Mouse (Mus musculus): ENCODE measurements at regions not wholly inside any gene's neighbourhood (a gene's known extent, or its start where the extent isn't known, plus 50 kb on each side); places are given as distances from the start of the nearest gene placed in this dataset.
"Not testable (repeated sequence)": the region's sequence is repeated elsewhere in the genome, so short reads cannot be mapped to it uniquely, and the experiment has no call there.

- Histone ChIP-seq H3K4me1 (ENCODE audit: control insufficient read depth, insufficient read depth, low read length) (peaks cover 17% of the 10 kb centered on the region), H3K4me3 (ENCODE audit: insufficient read depth, low read length) (no peak overlapping the region), H3K27ac (ENCODE audit: insufficient read depth, low read length) (no peak overlapping the region)
- TF ChIP-seq POLR2A (IDR thresholded peaks at IDR 0.05; ENCODE audit: low read depth, low read length): no peak
- TF ChIP-seq CTCF (IDR thresholded peaks at IDR 0.05; ENCODE audit: borderline replicate concordance, insufficient read depth, low read length): no peak
Observed at GRCm38 (mm10) chr8:126868831-126869463, 76.7 kb downstream of the Tomm20 start.

- H3K27ac ChIP-seq (ENCODE audit: insufficient read depth, low read length): no peak overlapping the region
- no peak overlapping the region for H3K4me3 ChIP-seq (ENCODE audit: insufficient read depth, low read length)
- peaks cover 12% of the 10 kb centered on the region; the same call in 1 of the 2 replicates for H3K4me1 ChIP-seq (ENCODE audit: control insufficient read depth, insufficient read depth, low read length)
- no peak for TF ChIP-seq POLR2A (IDR thresholded peaks at IDR 0.05; ENCODE audit: low read depth, low read length)
- TF ChIP-seq CTCF (IDR thresholded peaks at IDR 0.05; ENCODE audit: borderline replicate concordance, insufficient read depth, low read length): no peak
Observed at GRCm38 (mm10) chr8:126867121-126867988, 78.3 kb downstream of the Tomm20 start.

GRCm38 (mm10) chr8:126864314-126864948 lies 81.2 kb downstream of the Tomm20 start:
- H3K4me1 ChIP-seq (ENCODE audit: control insufficient read depth, insufficient read depth, low read length): peaks cover 12% of the 10 kb centered on the region; the same call in 1 of the 2 replicates
- H3K27ac ChIP-seq (ENCODE audit: insufficient read depth, low read length): no peak overlapping the region
- no peak overlapping the region for H3K4me3 ChIP-seq (ENCODE audit: insufficient read depth, low read length)
- TF ChIP-seq POLR2A (IDR thresholded peaks at IDR 0.05; ENCODE audit: low read depth, low read length): no peak
- no peak for TF ChIP-seq CTCF (IDR thresholded peaks at IDR 0.05; ENCODE audit: borderline replicate concordance, insufficient read depth, low read length)

- not testable (repeated sequence) for H3K4me3 ChIP-seq (ENCODE audit: insufficient read depth, low read length); H3K27ac ChIP-seq (ENCODE audit: insufficient read depth, low read length); H3K4me1 ChIP-seq (ENCODE audit: control insufficient read depth, insufficient read depth, low read length)
Observed at GRCm38 (mm10) chr8:126863661-126864060, 82.0 kb downstream of the Tomm20 start.

- no peak for TF ChIP-seq CTCF (IDR thresholded peaks at IDR 0.05; ENCODE audit: borderline replicate concordance, insufficient read depth, low read length)
- TF ChIP-seq POLR2A (IDR thresholded peaks at IDR 0.05; ENCODE audit: low read depth, low read length): no peak
- Histone ChIP-seq H3K4me3 (ENCODE audit: insufficient read depth, low read length) (no peak overlapping the region), H3K27ac (ENCODE audit: insufficient read depth, low read length) (no peak overlapping the region), H3K4me1 (ENCODE audit: control insufficient read depth, insufficient read depth, low read length) (no peaks in the 10 kb centered on the region)
Observed at GRCm38 (mm10) chr8:126861754-126862153, 83.9 kb downstream of the Tomm20 start.

- Histone ChIP-seq H3K4me3 (ENCODE audit: insufficient read depth, low read length) (no peak overlapping the region), H3K27ac (ENCODE audit: insufficient read depth, low read length) (no peak overlapping the region), H3K4me1 (ENCODE audit: control insufficient read depth, insufficient read depth, low read length) (no peaks in the 10 kb centered on the region)
- no peak for TF ChIP-seq POLR2A (IDR thresholded peaks at IDR 0.05; ENCODE audit: low read depth, low read length)
- TF ChIP-seq CTCF (IDR thresholded peaks at IDR 0.05; ENCODE audit: borderline replicate concordance, insufficient read depth, low read length): no peak
Observed at GRCm38 (mm10) chr8:126860630-126861029, 85.0 kb downstream of the Tomm20 start.

GRCm38 (mm10) chr8:126859706-126860424 lies 85.8 kb downstream of the Tomm20 start:
- no peak overlapping the region for H3K27ac ChIP-seq (ENCODE audit: insufficient read depth, low read length)
- no peak overlapping the region for H3K4me3 ChIP-seq (ENCODE audit: insufficient read depth, low read length)
- H3K4me1 ChIP-seq (ENCODE audit: control insufficient read depth, insufficient read depth, low read length): no peaks in the 10 kb centered on the region
- TF ChIP-seq CTCF (IDR thresholded peaks at IDR 0.05; ENCODE audit: borderline replicate concordance, insufficient read depth, low read length): no peak
- no peak for TF ChIP-seq POLR2A (IDR thresholded peaks at IDR 0.05; ENCODE audit: low read depth, low read length)

- TF ChIP-seq POLR2A (IDR thresholded peaks at IDR 0.05; ENCODE audit: low read depth, low read length): no peak
- TF ChIP-seq CTCF (IDR thresholded peaks at IDR 0.05; ENCODE audit: borderline replicate concordance, insufficient read depth, low read length): no peak
- Histone ChIP-seq H3K4me1 (ENCODE audit: control insufficient read depth, insufficient read depth, low read length) (peaks cover 5% of the 10 kb centered on the region), H3K4me3 (ENCODE audit: insufficient read depth, low read length) (no peak overlapping the region), H3K27ac (ENCODE audit: insufficient read depth, low read length) (no peak overlapping the region)
Observed at GRCm38 (mm10) chr8:126857307-126858203, 88.1 kb downstream of the Tomm20 start.

- Histone ChIP-seq H3K27ac (ENCODE audit: insufficient read depth, low read length) (no peak overlapping the region), H3K4me3 (ENCODE audit: insufficient read depth, low read length) (no peak overlapping the region), H3K4me1 (ENCODE audit: control insufficient read depth, insufficient read depth, low read length) (peaks cover 9% of the 10 kb centered on the region)
- TF ChIP-seq CTCF (IDR thresholded peaks at IDR 0.05; ENCODE audit: borderline replicate concordance, insufficient read depth, low read length) (no peak), POLR2A (IDR thresholded peaks at IDR 0.05; ENCODE audit: low read depth, low read length) (no peak)
Observed at GRCm38 (mm10) chr8:126855914-126856313, 89.7 kb downstream of the Tomm20 start.

All from embryonic fibroblast, embryonic 13.5 days (primary cell).